Mouse (Mus musculus): ENCODE measurements at regions not wholly inside any gene's neighbourhood (a gene's known extent, or its start where the extent isn't known, plus 50 kb on each side); places are given as distances from the start of the nearest gene placed in this dataset.

DNA sequence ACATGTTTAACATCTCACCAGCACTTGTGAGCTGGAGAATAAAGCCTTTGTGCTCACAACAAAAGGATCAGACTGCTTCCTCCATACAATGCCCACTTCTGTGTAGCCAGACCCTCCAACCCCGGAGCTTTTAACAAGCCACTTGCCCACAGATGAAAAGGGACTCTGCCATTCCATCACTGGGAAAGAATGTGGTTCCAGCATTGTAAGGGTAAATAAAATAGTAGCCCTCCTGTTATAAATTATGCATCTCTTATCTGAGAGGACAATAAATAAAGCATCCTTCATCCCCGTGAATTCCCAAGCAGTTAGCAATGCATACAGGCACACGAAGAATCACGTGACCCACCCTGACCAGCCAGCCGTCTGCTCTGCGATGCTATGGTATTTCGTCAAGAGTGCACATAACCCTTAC, 247.7 kb upstream of the Id4 start:
- Histone ChIP-seq H3K4me3 (ENCODE audit: low read length) (no peak overlapping the region), H3K36me3 (ENCODE audit: control insufficient read depth, insufficient read depth, low read length) (no peaks in the 10 kb centered on the region), H3K27me3 (ENCODE audit: control insufficient read depth, insufficient read depth, low read length) (no peaks in the 10 kb centered on the region), H3K27ac (ENCODE audit: low read depth, low read length) (no peak overlapping the region), H3K4me2 (replicated peaks; ENCODE audit: low read depth, low read length) (no peak overlapping the region), H3K9me3 (ENCODE audit: control insufficient read depth, low read length) (no peaks in the 10 kb centered on the region), H3K9ac (ENCODE audit: low read depth, low read length) (no peak overlapping the region), H3K4me1 (ENCODE audit: control insufficient read depth, insufficient read depth, low read length) (no peaks in the 10 kb centered on the region)
- WGBS, result 67% methylated on average over 7 of the region's 7 CpGs
- ATAC-seq (ENCODE audit: low FRiP score, low TSS enrichment), result no peak

GRCm38 (mm10) chr13:48015296-48015695, 245.7 kb upstream of the Id4 start:
- Histone ChIP-seq H3K9me3 (ENCODE audit: control insufficient read depth, low read length) (no peaks in the 10 kb centered on the region), H3K27me3 (ENCODE audit: control insufficient read depth, insufficient read depth, low read length) (no peaks in the 10 kb centered on the region), H3K27ac (ENCODE audit: low read depth, low read length) (no peak overlapping the region), H3K4me1 (ENCODE audit: control insufficient read depth, insufficient read depth, low read length) (no peaks in the 10 kb centered on the region), H3K4me3 (ENCODE audit: low read length) (no peak overlapping the region), H3K9ac (ENCODE audit: low read depth, low read length) (no peak overlapping the region), H3K4me2 (replicated peaks; ENCODE audit: low read depth, low read length) (no peak overlapping the region), H3K36me3 (ENCODE audit: control insufficient read depth, insufficient read depth, low read length) (no peaks in the 10 kb centered on the region)
- WGBS, result 89% methylated on average over 4 of the region's 4 CpGs
- no peak for ATAC-seq (ENCODE audit: low FRiP score, low TSS enrichment)

DNA sequence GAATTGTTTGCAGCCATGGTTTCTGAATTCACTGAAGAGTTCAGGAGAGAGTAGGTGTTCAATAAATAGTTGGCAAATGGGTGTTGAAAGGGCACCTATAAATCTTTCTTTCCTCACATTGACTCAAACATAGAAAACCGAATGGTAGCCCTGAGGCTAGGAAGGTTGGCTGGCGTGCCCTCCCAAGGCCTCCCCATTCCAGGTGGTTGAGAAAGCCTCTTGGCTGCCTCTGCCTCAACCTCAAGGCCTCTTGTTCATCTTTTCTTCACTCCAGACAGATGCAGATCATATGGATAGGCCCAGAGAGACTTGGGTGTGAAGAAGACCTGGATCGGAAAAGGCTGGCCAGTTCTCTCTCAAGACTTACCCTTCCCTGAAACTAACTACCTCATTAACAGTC, 245.0 kb upstream of the Id4 start:
- Histone ChIP-seq H3K4me1 (ENCODE audit: control insufficient read depth, insufficient read depth, low read length) (no peaks in the 10 kb centered on the region), H3K27me3 (ENCODE audit: control insufficient read depth, insufficient read depth, low read length) (no peaks in the 10 kb centered on the region), H3K4me3 (ENCODE audit: low read length) (no peak overlapping the region), H3K4me2 (replicated peaks; ENCODE audit: low read depth, low read length) (no peak overlapping the region), H3K36me3 (ENCODE audit: control insufficient read depth, insufficient read depth, low read length) (no peaks in the 10 kb centered on the region), H3K9me3 (ENCODE audit: control insufficient read depth, low read length) (no peaks in the 10 kb centered on the region), H3K27ac (ENCODE audit: low read depth, low read length) (no peak overlapping the region), H3K9ac (ENCODE audit: low read depth, low read length) (no peak overlapping the region)
- ATAC-seq (ENCODE audit: low FRiP score, low TSS enrichment), result no peak
- WGBS, result 75% methylated on average over 3 of the region's 3 CpGs

DNA sequence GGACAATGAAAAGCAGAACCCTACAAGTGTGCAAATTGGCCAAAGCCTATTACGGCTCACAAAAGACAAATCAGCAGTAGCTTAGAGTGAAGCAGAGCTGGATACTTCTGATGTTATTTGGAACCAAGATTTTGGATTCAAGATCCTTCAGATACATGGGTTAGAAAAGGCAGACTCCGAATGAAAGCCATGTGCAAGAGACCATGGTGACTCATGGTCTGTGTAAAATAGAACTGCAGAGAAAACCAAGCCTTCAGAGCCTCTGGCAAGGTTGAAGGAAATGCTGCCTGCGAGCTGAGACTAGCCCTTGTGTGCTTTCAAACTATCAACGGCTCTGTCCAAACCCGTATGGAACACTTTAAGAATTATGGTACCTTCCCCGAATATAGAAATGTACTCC, 244.4 kb upstream of the Id4 start:
- Histone ChIP-seq H3K4me2 (replicated peaks; ENCODE audit: low read depth, low read length) (no peak overlapping the region), H3K4me1 (ENCODE audit: control insufficient read depth, insufficient read depth, low read length) (no peaks in the 10 kb centered on the region), H3K27ac (ENCODE audit: low read depth, low read length) (no peak overlapping the region), H3K4me3 (ENCODE audit: low read length) (no peak overlapping the region), H3K27me3 (ENCODE audit: control insufficient read depth, insufficient read depth, low read length) (no peaks in the 10 kb centered on the region), H3K36me3 (ENCODE audit: control insufficient read depth, insufficient read depth, low read length) (no peaks in the 10 kb centered on the region), H3K9me3 (ENCODE audit: control insufficient read depth, low read length) (no peaks in the 10 kb centered on the region), H3K9ac (ENCODE audit: low read depth, low read length) (no peak overlapping the region)
- ATAC-seq (ENCODE audit: low FRiP score, low TSS enrichment), result no peak
- 80% methylated on average over 6 of the region's 6 CpGs for WGBS

GRCm38 (mm10) chr13:48017649-48018048, 243.4 kb upstream of the Id4 start:
- no peaks in the 10 kb centered on the region for H3K4me1 ChIP-seq (ENCODE audit: control insufficient read depth, insufficient read depth, low read length)
- ATAC-seq (ENCODE audit: low FRiP score, low TSS enrichment), result peak; percentile 39; the same call in 1 of the 2 replicates
- H3K4me2 ChIP-seq (replicated peaks; ENCODE audit: low read depth, low read length), result no peak overlapping the region
- H3K27me3 ChIP-seq (ENCODE audit: control insufficient read depth, insufficient read depth, low read length), result no peaks in the 10 kb centered on the region
- WGBS, result 84% methylated on average over 8 of the region's 8 CpGs
- H3K4me3 ChIP-seq (ENCODE audit: low read length), result no peak overlapping the region
- no peaks in the 10 kb centered on the region for H3K36me3 ChIP-seq (ENCODE audit: control insufficient read depth, insufficient read depth, low read length)
- H3K9me3 ChIP-seq (ENCODE audit: control insufficient read depth, low read length), result no peaks in the 10 kb centered on the region
- no peak overlapping the region for H3K27ac ChIP-seq (ENCODE audit: low read depth, low read length)
- no peak overlapping the region for H3K9ac ChIP-seq (ENCODE audit: low read depth, low read length)

GRCm38 (mm10) chr13:48018606-48019005, 242.4 kb upstream of the Id4 start:
- H3K27ac ChIP-seq (ENCODE audit: low read depth, low read length), result no peak overlapping the region
- ATAC-seq (ENCODE audit: low FRiP score, low TSS enrichment), result no peak
- WGBS, result 67% methylated on average over 5 of the region's 5 CpGs
- H3K9ac ChIP-seq (ENCODE audit: low read depth, low read length), result no peak overlapping the region
- no peaks in the 10 kb centered on the region for H3K36me3 ChIP-seq (ENCODE audit: control insufficient read depth, insufficient read depth, low read length)
- no peaks in the 10 kb centered on the region for H3K9me3 ChIP-seq (ENCODE audit: control insufficient read depth, low read length)
- H3K4me3 ChIP-seq (ENCODE audit: low read length), result no peak overlapping the region
- no peak overlapping the region for H3K4me2 ChIP-seq (replicated peaks; ENCODE audit: low read depth, low read length)
- H3K27me3 ChIP-seq (ENCODE audit: control insufficient read depth, insufficient read depth, low read length), result no peaks in the 10 kb centered on the region
- no peaks in the 10 kb centered on the region for H3K4me1 ChIP-seq (ENCODE audit: control insufficient read depth, insufficient read depth, low read length)

- Histone ChIP-seq H3K4me3 (ENCODE audit: low read length) (no peak overlapping the region), H3K4me2 (replicated peaks; ENCODE audit: low read depth, low read length) (no peak overlapping the region)
- 79% methylated on average over 7 of the region's 7 CpGs for WGBS
Observed at GRCm38 (mm10) chr13:48022958-48023615, 237.9 kb upstream of the Id4 start.

GRCm38 (mm10) chr13:48027775-48028489, 233.1 kb upstream of the Id4 start:
- Histone ChIP-seq H3K9ac (ENCODE audit: low read depth, low read length) (no peak overlapping the region), H3K4me1 (ENCODE audit: control insufficient read depth, insufficient read depth, low read length) (no peaks in the 10 kb centered on the region), H3K27ac (ENCODE audit: low read depth, low read length) (no peak overlapping the region), H3K4me2 (replicated peaks; ENCODE audit: low read depth, low read length) (no peak overlapping the region), H3K4me3 (ENCODE audit: low read length) (no peak overlapping the region), H3K36me3 (ENCODE audit: control insufficient read depth, insufficient read depth, low read length) (no peaks in the 10 kb centered on the region), H3K27me3 (ENCODE audit: control insufficient read depth, insufficient read depth, low read length) (no peaks in the 10 kb centered on the region), H3K9me3 (ENCODE audit: control insufficient read depth, low read length) (no peaks in the 10 kb centered on the region)
- 74% methylated on average over 7 of the region's 7 CpGs for WGBS
- ATAC-seq (ENCODE audit: low FRiP score, low TSS enrichment), result no peak

More at GRCm38 (mm10) chr13:48022958-48023615, 237.9 kb upstream of the Id4 start:
- no peaks in the 10 kb centered on the region for H3K27me3 ChIP-seq (ENCODE audit: control insufficient read depth, insufficient read depth, low read length)
- H3K9ac ChIP-seq (ENCODE audit: low read depth, low read length), result no peak overlapping the region
- H3K9me3 ChIP-seq (ENCODE audit: control insufficient read depth, low read length), result no peaks in the 10 kb centered on the region
- no peaks in the 10 kb centered on the region for H3K4me1 ChIP-seq (ENCODE audit: control insufficient read depth, insufficient read depth, low read length)
- no peak for ATAC-seq (ENCODE audit: low FRiP score, low TSS enrichment)
- H3K36me3 ChIP-seq (ENCODE audit: control insufficient read depth, insufficient read depth, low read length), result no peaks in the 10 kb centered on the region
- no peak overlapping the region for H3K27ac ChIP-seq (ENCODE audit: low read depth, low read length)

DNA sequence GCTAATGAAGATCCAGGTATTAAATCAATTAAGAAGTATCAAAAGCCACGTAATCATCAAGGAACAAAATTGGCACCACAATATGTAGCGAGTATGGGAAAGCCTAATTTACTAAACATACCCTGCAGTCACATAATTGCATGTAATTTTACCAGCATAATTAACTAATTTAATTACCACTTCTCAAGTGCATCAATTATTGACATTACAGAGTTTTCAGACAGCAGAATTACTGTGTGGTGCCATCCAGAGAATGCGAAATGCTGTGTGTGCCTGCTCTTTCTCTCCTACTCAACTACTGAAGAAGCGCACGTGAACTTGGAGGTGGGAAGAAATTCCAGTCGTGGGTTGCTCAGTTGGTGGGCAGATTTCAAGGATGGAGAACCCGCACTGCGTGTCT, 229.5 kb upstream of the Id4 start:
- Histone ChIP-seq H3K4me3 (ENCODE audit: low read length) (no peak overlapping the region), H3K27ac (ENCODE audit: low read depth, low read length) (no peak overlapping the region), H3K27me3 (ENCODE audit: control insufficient read depth, insufficient read depth, low read length) (no peaks in the 10 kb centered on the region), H3K4me2 (replicated peaks; ENCODE audit: low read depth, low read length) (no peak overlapping the region), H3K36me3 (ENCODE audit: control insufficient read depth, insufficient read depth, low read length) (no peaks in the 10 kb centered on the region), H3K4me1 (ENCODE audit: control insufficient read depth, insufficient read depth, low read length) (no peaks in the 10 kb centered on the region), H3K9ac (ENCODE audit: low read depth, low read length) (no peak overlapping the region), H3K9me3 (ENCODE audit: control insufficient read depth, low read length) (no peaks in the 10 kb centered on the region)
- 87% methylated on average over 8 of the region's 8 CpGs for WGBS
- ATAC-seq (ENCODE audit: low FRiP score, low TSS enrichment), result no peak

All from kidney, embryonic 14.5 days (tissue).